Mouse (Mus musculus) induced T-regulatory cell, adult 2 months (primary cell): ENCODE results near the gene Chrna1.

Experiments
- DNase-seq: peaks from one replicate; pipeline ENCODE4 v3.0.0-alpha.2; 2012; ENCODE audit warnings: low read depth

Chrna1 gene

GRCm38 (mm10) chr2:73591246-73591645 is 11.1 kb upstream of the Chrna1 start:
- no peak for DNase-seq

DNA sequence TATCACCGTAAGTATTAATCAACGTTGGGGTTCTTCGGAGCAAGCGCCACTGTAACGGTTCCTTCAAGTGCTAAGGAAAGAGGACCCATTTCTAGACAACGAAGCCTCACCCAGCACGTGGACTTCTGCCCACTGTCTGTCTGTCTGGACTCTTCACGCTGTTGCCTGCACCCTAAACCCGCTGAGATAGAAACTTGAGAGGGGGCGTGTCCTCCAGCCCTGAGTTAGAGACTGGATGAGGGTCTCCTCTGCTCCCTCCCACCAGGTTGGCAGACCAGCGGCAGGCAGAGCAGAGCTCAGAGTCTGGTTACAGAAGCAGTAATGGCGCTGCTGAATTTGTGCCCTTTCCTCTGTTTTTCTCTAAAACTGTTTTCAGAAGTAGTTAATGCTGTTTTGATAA is 10.0 kb upstream of the Chrna1 start:
- DNase-seq, result no peak

DNA sequence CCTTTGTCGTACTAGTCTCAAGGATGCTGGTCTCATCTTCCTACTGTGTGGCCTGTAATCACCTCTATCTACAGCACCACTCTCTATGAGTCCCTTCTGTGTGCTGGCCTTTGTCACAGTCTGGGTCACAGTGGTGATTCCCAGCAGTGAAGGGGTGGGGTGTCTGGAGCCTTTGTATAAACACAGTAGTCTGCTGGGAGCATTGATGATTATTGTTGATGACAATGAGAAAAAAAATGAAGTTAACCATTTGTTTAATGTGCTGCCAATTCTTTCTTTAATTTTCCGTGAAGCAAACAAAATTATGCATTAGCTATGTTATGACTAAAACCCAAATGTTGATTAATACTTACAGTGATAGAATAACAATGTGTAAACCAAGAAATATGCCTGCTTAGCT is 8.8 kb upstream of the Chrna1 start:
- no peak for DNase-seq

DNA sequence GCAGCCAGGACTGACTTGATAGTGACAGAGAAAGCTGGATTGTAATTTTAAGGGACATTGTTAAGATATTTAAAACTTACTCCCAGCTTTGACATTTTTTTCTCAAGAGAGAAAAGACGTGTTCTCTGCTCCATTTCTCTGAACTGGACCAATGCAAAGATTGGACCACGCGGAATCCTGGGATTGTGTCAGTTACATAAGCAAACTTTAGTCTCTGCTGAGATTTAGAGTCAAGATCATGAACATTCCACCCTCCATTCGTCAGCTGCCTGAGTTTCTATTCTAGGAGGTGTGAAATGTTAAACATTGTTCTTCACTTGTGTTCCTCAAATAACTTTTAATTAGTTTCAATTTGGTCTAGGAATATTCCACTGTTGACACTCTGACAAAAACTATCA is 7.0 kb upstream of the Chrna1 start:
- DNase-seq, result no peak

- DNase-seq, result no peak
These were observed 6.4 kb upstream of the Chrna1 start for GRCm38 (mm10) chr2:73586392-73587108.

GRCm38 (mm10) chr2:73585347-73585831 is 5.3 kb upstream of the Chrna1 start:
- DNase-seq, result no peak

DNA sequence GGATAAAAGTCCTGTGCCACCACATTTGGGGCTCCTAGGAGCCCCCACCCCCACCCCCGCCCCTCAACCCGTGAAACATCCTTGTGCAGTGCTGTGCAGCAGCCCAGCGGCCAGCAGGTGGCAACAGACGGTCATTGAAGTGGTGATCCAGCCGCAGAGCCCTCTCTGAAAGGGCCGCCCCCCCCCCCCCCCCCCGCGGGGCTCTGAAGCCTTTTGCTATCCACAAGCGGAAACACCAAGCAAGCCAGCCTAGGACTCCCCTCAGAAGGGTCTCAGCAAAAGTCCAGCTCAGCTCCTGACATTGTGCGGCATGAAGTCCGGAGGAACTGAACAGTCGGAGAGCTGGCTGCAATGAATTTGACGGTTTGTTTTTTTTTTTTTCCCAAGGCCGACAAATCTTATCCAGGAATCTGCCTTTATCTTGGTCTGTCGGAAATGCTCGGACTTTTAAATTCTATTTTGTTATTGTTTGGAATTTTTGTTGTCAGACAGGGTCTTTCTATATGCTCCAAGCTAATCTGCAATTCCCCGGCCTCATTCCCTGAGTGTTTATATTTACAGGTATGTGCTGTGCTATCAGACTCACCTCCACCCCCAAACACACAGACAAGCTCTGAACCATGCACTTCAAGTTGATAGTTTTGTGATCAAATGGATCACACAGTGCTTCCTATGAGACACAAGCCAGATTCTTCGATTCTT is 4.7 kb upstream of the Chrna1 start:
- peak; percentile 63 for DNase-seq

- no peak for DNase-seq
These were observed 582 bp upstream of the Chrna1 start for GRCm38 (mm10) chr2:73580720-73581119.

- no peak for DNase-seq
These were observed 970 bp downstream of the Chrna1 start for GRCm38 (mm10) chr2:73579168-73579567.

DNA sequence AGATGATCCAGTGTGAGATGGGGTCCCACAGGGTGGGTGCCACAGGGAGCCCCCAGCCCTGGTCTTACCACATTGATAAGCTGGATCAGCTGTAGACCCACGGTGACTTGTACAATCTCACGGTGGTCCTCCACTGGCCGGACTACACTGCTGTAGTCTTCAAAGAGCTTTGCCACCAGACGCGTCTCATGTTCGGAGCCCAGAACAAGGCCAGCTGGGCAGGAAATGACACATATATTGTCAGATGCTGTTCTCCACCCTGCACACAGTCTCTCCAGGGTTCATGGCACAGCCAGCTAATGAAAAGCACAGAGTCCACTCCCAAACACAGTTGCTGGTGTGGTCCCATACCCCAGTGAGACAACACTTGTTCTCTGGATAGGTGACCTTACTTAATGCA is 5.7 kb downstream of the Chrna1 start:
- no peak for DNase-seq

DNA sequence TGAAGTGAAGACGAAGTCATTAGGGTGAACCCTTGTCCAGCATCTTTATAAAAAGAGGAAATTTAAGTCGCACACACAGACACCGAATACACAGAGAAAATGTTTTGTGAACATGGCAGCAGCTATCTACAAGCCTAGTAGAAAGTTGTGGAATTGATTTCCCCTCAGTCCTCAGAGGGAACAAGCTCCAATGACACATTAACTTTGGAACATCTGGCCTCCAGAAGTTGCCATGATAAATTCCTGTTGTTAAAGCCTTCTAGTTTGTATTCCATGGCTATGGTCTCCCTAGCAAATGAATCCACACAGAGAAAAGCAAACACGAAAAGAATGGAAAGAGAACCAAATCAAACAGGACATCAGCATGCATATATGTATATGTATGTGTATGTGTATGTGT is 6.6 kb downstream of the Chrna1 start:
- DNase-seq, result no peak

DNA sequence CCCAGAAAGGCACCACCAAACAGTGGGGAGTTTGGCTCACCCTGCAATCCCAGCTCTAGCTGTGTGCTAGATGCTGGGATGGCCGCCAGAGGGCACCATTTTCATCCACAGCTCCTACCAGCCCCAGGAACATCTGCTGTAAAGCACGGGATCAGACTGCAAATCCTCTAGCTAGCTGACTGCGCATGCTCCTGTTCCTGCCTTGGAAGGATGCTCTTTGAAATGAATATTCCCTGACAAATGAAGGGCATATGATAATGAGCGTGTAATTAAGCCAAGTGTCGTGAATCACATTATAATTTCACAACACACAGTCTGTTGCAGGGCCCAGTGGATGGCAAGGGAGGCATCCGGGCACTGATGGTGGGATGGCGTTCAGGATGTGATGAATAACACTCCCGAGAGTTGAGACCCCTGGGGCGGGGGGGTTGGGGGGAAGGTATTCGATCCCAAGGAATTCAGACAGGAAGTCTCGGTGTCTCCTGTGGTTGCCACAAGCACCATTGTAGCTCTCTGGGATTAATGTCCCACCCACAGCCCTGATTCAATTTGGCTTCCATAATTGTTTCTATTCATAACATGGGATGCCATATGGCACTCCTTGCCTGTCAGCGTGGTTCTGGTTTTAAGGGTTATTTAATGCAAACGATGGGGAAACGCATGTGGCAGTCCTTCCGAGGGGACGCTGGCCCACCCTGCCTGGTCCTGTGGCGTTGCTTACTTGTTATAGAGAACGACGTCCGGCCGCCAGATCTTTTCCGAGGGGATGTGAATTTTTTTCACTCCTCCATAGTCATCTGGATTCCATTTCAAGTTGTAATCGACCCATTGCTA is 7.4 kb downstream of the Chrna1 start:
- DNase-seq, result peak; percentile 62

- no peak for DNase-seq
These were observed 8.2 kb downstream of the Chrna1 start for GRCm38 (mm10) chr2:73571901-73572300.

DNA sequence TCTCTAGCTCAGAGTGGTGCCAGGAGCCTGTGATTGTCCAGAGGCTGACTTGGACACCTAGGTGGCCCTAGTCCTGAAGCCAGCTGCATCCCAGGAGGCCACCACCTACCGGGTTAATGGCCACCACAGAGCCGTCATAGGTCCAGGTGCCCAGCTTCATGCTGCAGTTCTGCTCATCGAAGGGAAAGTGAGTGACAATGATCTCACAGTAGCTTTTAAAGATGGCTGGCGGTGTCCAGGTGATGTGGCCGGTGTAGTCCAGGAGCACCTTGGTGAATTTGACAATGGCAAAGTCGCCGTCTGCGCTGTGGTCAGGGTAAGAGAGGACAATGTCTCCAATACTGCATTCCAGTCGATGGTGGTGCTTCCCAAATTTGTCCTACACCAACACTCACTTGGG is 8.8 kb downstream of the Chrna1 start:
- DNase-seq, result no peak

GRCm38 (mm10) chr2:73566989-73567605 is 13.0 kb downstream of the Chrna1 start:
- peak; percentile 80 for DNase-seq

DNA sequence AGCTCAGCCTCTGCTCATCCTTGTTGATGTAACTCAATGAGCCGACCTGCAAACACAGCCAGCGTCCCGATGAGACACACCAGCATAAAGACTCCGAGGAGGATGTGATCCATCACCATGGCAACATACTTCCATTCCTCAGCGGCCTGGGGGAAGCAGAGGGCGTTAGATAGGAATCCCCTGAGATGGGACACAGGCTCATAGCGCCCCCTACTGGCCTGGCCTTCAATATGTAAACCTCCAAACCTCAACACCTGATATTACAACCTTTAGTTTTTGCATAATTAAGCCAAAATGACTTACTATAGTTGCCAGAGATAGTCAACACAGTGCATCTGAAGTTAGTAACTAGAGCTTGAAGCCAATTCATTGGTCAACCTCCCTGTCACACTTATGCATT is 14.0 kb downstream of the Chrna1 start:
- peak; percentile 69 for DNase-seq

GRCm38 (mm10) chr2:73563690-73564089 is 16.4 kb downstream of the Chrna1 start:
- DNase-seq, result no peak

GRCm38 (mm10) chr2:73562656-73563055 is 17.5 kb downstream of the Chrna1 start:
- DNase-seq, result no peak

DNA sequence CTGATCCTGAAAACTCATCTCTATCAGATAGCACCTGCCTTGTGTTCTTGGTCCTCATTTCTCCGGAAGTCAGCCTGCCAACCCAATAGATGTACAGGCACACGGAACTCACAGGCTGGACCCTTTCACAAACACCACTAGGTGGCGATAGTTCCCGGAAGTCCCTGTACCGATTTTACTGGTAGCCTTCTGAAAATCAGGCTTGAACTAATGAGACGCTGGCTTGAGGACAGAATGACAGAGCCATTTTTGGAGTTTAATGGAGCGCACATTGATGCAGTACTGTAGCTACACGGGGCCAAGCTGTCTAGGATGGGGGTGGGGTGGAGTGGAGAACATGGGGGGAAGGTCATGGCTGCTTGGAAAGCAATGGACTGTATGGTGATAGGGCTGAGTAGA is 18.5 kb downstream of the Chrna1 start:
- peak; percentile 81 for DNase-seq

DNA sequence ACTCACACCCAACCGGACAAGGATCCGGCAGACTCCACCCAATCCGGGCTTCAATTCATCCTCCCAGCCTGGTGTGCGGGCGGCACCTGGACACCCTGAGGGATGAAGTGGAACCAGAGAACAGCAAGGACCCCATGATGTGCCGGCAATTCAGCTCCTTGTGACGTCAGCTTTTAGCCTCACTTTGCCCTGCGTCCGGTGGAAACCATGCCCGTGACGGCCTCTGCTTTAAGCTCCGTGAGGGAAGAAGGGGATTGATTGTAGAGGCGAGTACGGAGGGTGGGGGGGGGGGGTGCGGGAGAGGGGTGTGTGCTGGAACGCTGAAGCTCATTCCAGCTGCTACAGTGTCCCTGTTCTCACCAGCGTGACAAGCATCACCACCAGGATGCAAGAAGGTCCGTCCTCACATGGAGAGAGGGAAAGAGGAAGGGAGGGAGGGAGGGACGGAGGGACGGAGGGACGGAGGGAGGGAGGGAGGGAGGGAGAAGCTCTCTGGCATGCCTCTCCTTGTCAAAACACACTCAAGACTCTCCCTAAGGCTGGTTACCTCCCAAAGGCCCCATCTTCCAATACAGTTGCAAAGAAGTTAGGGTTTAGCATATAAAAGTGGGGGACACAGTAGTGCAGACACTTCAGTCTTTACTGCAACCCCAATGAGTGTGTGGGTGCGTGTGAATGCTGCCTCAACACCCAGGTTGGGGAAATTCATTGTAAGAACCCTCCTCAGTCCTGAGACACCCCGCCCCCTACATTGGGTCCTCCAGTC is 19.1 kb downstream of the Chrna1 start:
- no peak for DNase-seq

- DNase-seq, result no peak
These were observed 19.7 kb downstream of the Chrna1 start for GRCm38 (mm10) chr2:73560445-73560844.

GRCm38 (mm10) chr2:73557956-73558355 is 22.2 kb downstream of the Chrna1 start:
- DNase-seq, result no peak
